Mouse (Mus musculus): Measurements from ENCODE around the gene Olfm3.

DNA sequence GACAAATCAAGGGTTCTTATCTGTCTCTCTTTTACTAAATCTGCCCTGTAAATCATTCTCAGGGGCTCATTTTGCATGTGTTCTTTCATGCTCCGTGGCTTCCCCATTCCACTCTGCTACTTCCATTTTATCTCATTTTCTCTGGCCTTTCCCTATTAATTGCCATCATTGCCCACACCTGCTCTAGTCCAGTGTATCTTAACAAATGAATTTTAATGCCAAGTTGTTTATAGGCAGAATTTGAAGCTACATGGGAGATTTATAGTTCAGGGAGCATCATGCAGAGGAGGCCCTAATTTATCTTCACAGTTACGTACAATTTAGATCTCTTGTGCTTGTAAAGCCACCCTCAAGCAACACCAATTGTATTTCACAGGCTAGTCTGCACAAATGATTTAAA lies 241.8 kb downstream of the Olfm3 start:
- TF ChIP-seq POLR2A (IDR thresholded peaks at IDR 0.05; ENCODE audit: borderline replicate concordance, extremely low read depth, low read depth, low read length) (no peak), CTCF (IDR thresholded peaks at IDR 0.05; ENCODE audit: insufficient read depth, low read length) (no peak)
